Mouse (Mus musculus) embryonic fibroblast, embryonic 13.5 days (primary cell): ENCODE results near the gene March4.

ENCODE experiments used
- CTCF ChIP-seq: IDR thresholded peaks from 2 replicates; pipeline ENCODE4 v1.5.1; 2011; ENCODE audit warnings: mild to moderate bottlenecking, control low read depth, low read length, moderate library complexity, borderline replicate concordance; ENCODE audit not compliant: insufficient read depth
- POLR2A ChIP-seq: IDR thresholded peaks from 2 replicates; pipeline ENCODE4 v1.6.1; 2011; ENCODE audit warnings: low read depth, mild to moderate bottlenecking, control low read depth, low read length, moderate library complexity

DNA sequence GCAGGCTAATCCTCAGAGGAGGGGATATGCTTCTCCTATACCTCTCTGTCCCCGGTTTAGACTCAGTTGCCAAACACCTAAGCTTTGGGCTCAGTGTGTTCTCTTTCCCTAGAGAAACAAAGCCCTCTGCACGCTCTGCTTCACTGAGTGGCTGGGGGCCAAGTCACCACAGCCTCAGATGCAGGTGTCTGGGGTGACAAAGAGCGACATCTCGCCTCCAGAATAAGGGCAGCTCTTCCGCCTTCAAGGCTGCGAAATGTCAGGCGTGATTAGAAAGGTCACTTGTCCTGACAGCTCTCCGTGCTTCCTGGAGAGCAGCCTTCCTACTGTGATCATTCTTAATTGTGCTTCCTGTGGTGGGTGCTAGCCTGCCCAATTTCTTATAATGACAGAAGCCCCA lies 46.5 kb downstream of the March4 start:
- TF ChIP-seq CTCF (no peak), POLR2A (no peak)
